Mouse (Mus musculus): ENCODE measurements around the gene Stoml2.

DNA sequence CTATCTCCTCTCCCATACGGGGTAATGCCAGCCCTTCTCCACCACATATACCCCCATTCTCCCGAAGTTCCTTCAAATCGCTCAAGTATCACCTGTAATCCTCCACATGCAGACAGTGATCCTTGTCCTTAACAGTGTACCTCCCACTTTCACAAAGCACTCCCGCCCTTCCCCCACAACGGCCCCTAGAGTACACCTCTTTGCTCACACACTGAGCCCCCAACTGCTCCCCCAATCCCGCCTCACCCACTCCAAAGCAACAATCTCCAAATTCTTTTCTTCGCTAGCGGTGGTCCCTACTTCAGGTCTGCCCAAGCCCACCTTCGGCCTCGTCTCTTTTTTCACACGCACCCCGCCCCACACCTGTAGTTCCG, 13.8 kb upstream of the Stoml2 start:
- TF ChIP-seq HCFC1 (IDR thresholded peaks at IDR 0.05; ENCODE audit: borderline replicate concordance, insufficient read depth, low read length), result no peak
- no peak for TF ChIP-seq ZC3H11A (IDR thresholded peaks at IDR 0.05; ENCODE audit: borderline replicate concordance, low read depth, low read length)
